Mouse (Mus musculus): ENCODE measurements around the gene Dynlrb2. TPM values are rescaled to one million over a fixed set of nuclear protein-coding genes. Genes with fewer than 3 reads are reported as not detected.

Dynlrb2 gene
- not detected in 2 replicates for polyA plus RNA-seq (2014; fragmentation: Nextera tagmentation; extraction: Ambion mirVana)

DNA sequence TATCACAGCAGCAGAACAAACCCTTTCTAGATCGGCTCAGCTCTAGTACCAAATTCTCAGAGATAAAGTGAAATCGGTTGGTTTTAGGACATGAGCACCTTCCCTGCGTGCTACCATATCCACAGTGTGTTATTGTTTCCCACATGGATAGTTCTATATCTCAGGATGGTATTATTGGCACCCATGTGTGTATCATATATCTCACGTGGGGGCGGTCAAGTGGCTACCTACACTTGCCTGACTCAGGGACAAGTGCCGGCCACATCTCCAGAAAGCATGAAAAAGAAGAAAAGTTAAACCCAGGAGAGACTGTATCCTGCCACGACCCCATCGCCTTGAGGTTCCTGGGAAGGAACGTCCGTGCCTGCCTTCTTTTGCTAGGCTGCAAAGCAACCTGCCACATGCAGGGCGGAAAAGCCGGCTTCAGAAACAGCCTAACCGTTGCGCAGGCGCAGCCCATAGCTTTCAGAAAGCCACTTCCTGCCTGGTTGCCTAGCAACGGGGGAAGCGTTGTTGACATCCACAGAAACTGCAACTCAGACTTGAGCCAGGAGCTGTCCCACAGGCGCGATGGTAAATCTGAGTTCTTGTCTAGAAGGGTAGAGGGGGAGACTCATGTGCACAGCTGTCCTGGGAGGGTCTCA, at the start of gene Dynlrb2:
Gene Dynlrb2 (plus strand): TSS at position 498 of the 644 bp plus-strand sequence.
- H3K9me3 ChIP-seq (ENCODE audit: control insufficient read depth, low read length) = no peaks in the 10 kb centered on the region; the same call in 1 of the 2 replicates
- peak; percentile 90 for DNase-seq (ENCODE audit: low spot score)
- no peak within 1 kb of the TSS for H3K27ac ChIP-seq (ENCODE audit: low read depth)
- H3K4me3 ChIP-seq (ENCODE audit: low read depth, low read length) = peak within 1 kb of the TSS; percentile 35
- H3K27me3 ChIP-seq (replicated peaks; ENCODE audit: control insufficient read depth, insufficient read depth, low read length) = no peaks in the 10 kb centered on the region
- WGBS = 7% methylated on average over 19 of the region's 19 CpGs
- ATAC-seq (replicated peaks; ENCODE audit: low FRiP score, low TSS enrichment, low read depth) = peak; percentile 89
- 0 out of 2 replicates have a peak within 1 kb of the TSS, but pooled peaks have one; percentile 29 for H3K9ac ChIP-seq (ENCODE audit: low read length)
- peak within 1 kb of the TSS; percentile 82 for H3K4me2 ChIP-seq (ENCODE audit: low read length)
- no peaks in the 10 kb centered on the region for H3K36me3 ChIP-seq (ENCODE audit: control insufficient read depth, insufficient read depth, low read length)
- no peaks in the 10 kb centered on the region for H3K4me1 ChIP-seq (replicated peaks; ENCODE audit: control insufficient read depth, insufficient read depth, low read length)

DNA sequence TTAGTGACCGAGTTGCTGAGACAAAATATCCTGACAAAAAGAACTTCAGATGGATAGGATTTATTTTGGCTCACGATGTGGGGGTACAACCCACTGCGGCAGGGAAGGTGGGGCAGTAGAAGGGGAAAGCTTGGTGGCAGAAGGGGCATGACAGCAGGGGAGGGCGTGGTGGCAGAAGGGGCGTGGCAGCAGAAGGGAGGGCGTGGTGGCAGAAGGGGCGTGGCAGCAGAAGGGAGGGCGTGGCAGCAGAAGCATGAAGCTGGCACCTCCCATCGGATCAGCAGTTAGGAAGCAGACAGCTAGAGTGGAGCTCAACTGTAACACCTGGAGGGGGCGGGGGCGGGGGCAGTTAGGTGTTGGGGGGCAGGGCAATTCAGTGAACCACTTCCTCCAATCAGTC, 46.2 kb upstream of the Dynlrb2 start:
- no peak overlapping the region for H3K27ac ChIP-seq (ENCODE audit: low read depth)
- no peaks in the 10 kb centered on the region for H3K4me1 ChIP-seq (replicated peaks; ENCODE audit: control insufficient read depth, insufficient read depth, low read length)
- ATAC-seq (replicated peaks; ENCODE audit: low FRiP score, low TSS enrichment, low read depth) (no peak), DNase-seq (ENCODE audit: low spot score) (no peak)
- 68% methylated on average over 11 of the region's 11 CpGs for WGBS
- no peaks in the 10 kb centered on the region for H3K27me3 ChIP-seq (replicated peaks; ENCODE audit: control insufficient read depth, insufficient read depth, low read length)
- no peaks in the 10 kb centered on the region for H3K36me3 ChIP-seq (ENCODE audit: control insufficient read depth, insufficient read depth, low read length)
- H3K4me3 ChIP-seq (ENCODE audit: low read depth, low read length) = no peak overlapping the region
- no peaks in the 10 kb centered on the region for H3K9me3 ChIP-seq (ENCODE audit: control insufficient read depth, low read length)
- H3K4me2 ChIP-seq (ENCODE audit: low read length) = no peak overlapping the region
- H3K9ac ChIP-seq (ENCODE audit: low read length) = no peak overlapping the region

GRCm38 (mm10) chr8:116461472-116461871, 43.3 kb upstream of the Dynlrb2 start:
- no peak overlapping the region for H3K27ac ChIP-seq (ENCODE audit: low read depth)
- no peak overlapping the region for H3K4me2 ChIP-seq (ENCODE audit: low read length)
- no peaks in the 10 kb centered on the region for H3K27me3 ChIP-seq (replicated peaks; ENCODE audit: control insufficient read depth, insufficient read depth, low read length)
- no peaks in the 10 kb centered on the region for H3K9me3 ChIP-seq (ENCODE audit: control insufficient read depth, low read length)
- H3K9ac ChIP-seq (ENCODE audit: low read length) = no peak overlapping the region
- DNase-seq (ENCODE audit: low spot score) (no peak), ATAC-seq (replicated peaks; ENCODE audit: low FRiP score, low TSS enrichment, low read depth) (no peak)
- 85% methylated on average over 4 of the region's 4 CpGs for WGBS
- no peak overlapping the region for H3K4me3 ChIP-seq (ENCODE audit: low read depth, low read length)
- no peaks in the 10 kb centered on the region for H3K36me3 ChIP-seq (ENCODE audit: control insufficient read depth, insufficient read depth, low read length)
- no peaks in the 10 kb centered on the region for H3K4me1 ChIP-seq (replicated peaks; ENCODE audit: control insufficient read depth, insufficient read depth, low read length)

DNA sequence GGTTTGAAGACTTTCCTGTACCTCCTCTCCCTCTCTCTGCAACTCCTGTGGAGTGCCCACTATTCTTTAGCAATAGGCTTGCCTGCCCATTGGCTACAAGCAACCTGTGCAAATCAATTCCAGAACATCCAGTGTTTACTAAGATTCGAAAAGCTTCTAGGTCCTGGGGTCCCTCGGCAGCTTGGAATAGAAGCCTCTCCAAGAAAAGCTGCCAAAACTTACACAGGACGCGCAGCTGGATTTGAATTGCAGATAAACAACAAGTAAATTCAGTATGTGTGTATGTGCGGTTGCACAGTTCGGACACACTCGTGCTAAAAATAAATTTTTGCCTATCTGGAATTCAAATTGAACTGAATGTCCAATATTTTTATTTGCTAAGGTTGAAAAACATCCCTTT, 38.2 kb upstream of the Dynlrb2 start:
- Histone ChIP-seq H3K4me2 (ENCODE audit: low read length) (no peak overlapping the region), H3K36me3 (ENCODE audit: control insufficient read depth, insufficient read depth, low read length) (no peaks in the 10 kb centered on the region), H3K4me3 (ENCODE audit: low read depth, low read length) (no peak overlapping the region), H3K27ac (ENCODE audit: low read depth) (no peak overlapping the region; the same call in 1 of the 2 replicates), H3K9me3 (ENCODE audit: control insufficient read depth, low read length) (no peaks in the 10 kb centered on the region), H3K4me1 (replicated peaks; ENCODE audit: control insufficient read depth, insufficient read depth, low read length) (no peaks in the 10 kb centered on the region), H3K9ac (ENCODE audit: low read length) (no peak overlapping the region), H3K27me3 (replicated peaks; ENCODE audit: control insufficient read depth, insufficient read depth, low read length) (no peaks in the 10 kb centered on the region)
- WGBS = 65% methylated on average over 7 of the region's 7 CpGs
- no peak for ATAC-seq (replicated peaks; ENCODE audit: low FRiP score, low TSS enrichment, low read depth)
- no peak for DNase-seq (ENCODE audit: low spot score)

GRCm38 (mm10) chr8:116467027-116467426, 37.7 kb upstream of the Dynlrb2 start:
- no peak for ATAC-seq (replicated peaks; ENCODE audit: low FRiP score, low TSS enrichment, low read depth)
- H3K4me3 ChIP-seq (ENCODE audit: low read depth, low read length) = no peak overlapping the region
- no peak overlapping the region for H3K27ac ChIP-seq (ENCODE audit: low read depth)
- no peaks in the 10 kb centered on the region for H3K36me3 ChIP-seq (ENCODE audit: control insufficient read depth, insufficient read depth, low read length)
- no peak overlapping the region for H3K4me2 ChIP-seq (ENCODE audit: low read length)
- H3K4me1 ChIP-seq (replicated peaks; ENCODE audit: control insufficient read depth, insufficient read depth, low read length) = no peaks in the 10 kb centered on the region
- WGBS = 83% methylated on average over 1 of the region's 1 CpGs
- no peaks in the 10 kb centered on the region for H3K9me3 ChIP-seq (ENCODE audit: control insufficient read depth, low read length)
- no peaks in the 10 kb centered on the region for H3K27me3 ChIP-seq (replicated peaks; ENCODE audit: control insufficient read depth, insufficient read depth, low read length)
- H3K9ac ChIP-seq (ENCODE audit: low read length) = no peak overlapping the region
- DNase-seq (ENCODE audit: low spot score) = no peak

DNA sequence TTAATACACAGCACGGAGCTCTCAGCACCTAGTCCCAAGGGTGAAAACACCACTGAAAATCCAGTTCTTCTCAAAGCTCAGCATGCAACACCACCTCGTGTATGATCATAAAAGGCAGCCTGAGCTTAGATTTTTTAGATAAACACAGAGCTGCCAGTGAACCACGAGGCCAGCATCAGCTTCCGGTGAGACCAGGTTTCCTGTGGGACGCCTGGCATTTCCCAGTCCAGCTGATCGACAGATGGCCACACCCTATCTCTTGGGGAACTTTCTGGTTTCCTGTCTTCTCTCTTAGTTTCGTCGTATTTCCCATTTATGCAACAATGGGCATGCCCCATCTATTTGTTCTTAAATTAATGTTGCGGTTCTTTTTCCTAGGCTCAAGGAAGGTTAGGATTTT, 26.8 kb upstream of the Dynlrb2 start:
- Histone ChIP-seq H3K9me3 (ENCODE audit: control insufficient read depth, low read length) (no peaks in the 10 kb centered on the region), H3K27ac (ENCODE audit: low read depth) (no peak overlapping the region), H3K4me2 (ENCODE audit: low read length) (no peak overlapping the region), H3K36me3 (ENCODE audit: control insufficient read depth, insufficient read depth, low read length) (no peaks in the 10 kb centered on the region), H3K9ac (ENCODE audit: low read length) (no peak overlapping the region), H3K4me1 (replicated peaks; ENCODE audit: control insufficient read depth, insufficient read depth, low read length) (no peaks in the 10 kb centered on the region), H3K4me3 (ENCODE audit: low read depth, low read length) (no peak overlapping the region), H3K27me3 (replicated peaks; ENCODE audit: control insufficient read depth, insufficient read depth, low read length) (no peaks in the 10 kb centered on the region)
- DNase-seq (ENCODE audit: low spot score) (no peak), ATAC-seq (replicated peaks; ENCODE audit: low FRiP score, low TSS enrichment, low read depth) (no peak)
- 63% methylated on average over 9 of the region's 9 CpGs for WGBS

- Histone ChIP-seq H3K4me2 (ENCODE audit: low read length) (no peak overlapping the region), H3K4me3 (ENCODE audit: low read depth, low read length) (no peak overlapping the region), H3K9ac (ENCODE audit: low read length) (no peak overlapping the region), H3K27ac (ENCODE audit: low read depth) (no peak overlapping the region), H3K4me1 (replicated peaks; ENCODE audit: control insufficient read depth, insufficient read depth, low read length) (no peaks in the 10 kb centered on the region), H3K36me3 (ENCODE audit: control insufficient read depth, insufficient read depth, low read length) (no peaks in the 10 kb centered on the region), H3K9me3 (ENCODE audit: control insufficient read depth, low read length) (no peaks in the 10 kb centered on the region), H3K27me3 (replicated peaks; ENCODE audit: control insufficient read depth, insufficient read depth, low read length) (no peaks in the 10 kb centered on the region)
- DNase-seq (ENCODE audit: low spot score) (no peak), ATAC-seq (replicated peaks; ENCODE audit: low FRiP score, low TSS enrichment, low read depth) (no peak)
These were observed 26.1 kb upstream of the Dynlrb2 start for GRCm38 (mm10) chr8:116478681-116479080.

GRCm38 (mm10) chr8:116480894-116481293, 23.9 kb upstream of the Dynlrb2 start:
- DNase-seq (ENCODE audit: low spot score) (peak; percentile 77), ATAC-seq (replicated peaks; ENCODE audit: low FRiP score, low TSS enrichment, low read depth) (no peak)
- no peak overlapping the region for H3K4me3 ChIP-seq (ENCODE audit: low read depth, low read length)
- H3K4me2 ChIP-seq (ENCODE audit: low read length) = no peak overlapping the region
- no peak overlapping the region for H3K27ac ChIP-seq (ENCODE audit: low read depth)
- WGBS = 18% methylated on average over 7 of the region's 7 CpGs
- no peaks in the 10 kb centered on the region for H3K4me1 ChIP-seq (replicated peaks; ENCODE audit: control insufficient read depth, insufficient read depth, low read length)
- no peak overlapping the region for H3K9ac ChIP-seq (ENCODE audit: low read length)
- no peaks in the 10 kb centered on the region for H3K36me3 ChIP-seq (ENCODE audit: control insufficient read depth, insufficient read depth, low read length)
- no peaks in the 10 kb centered on the region for H3K27me3 ChIP-seq (replicated peaks; ENCODE audit: control insufficient read depth, insufficient read depth, low read length)
- H3K9me3 ChIP-seq (ENCODE audit: control insufficient read depth, low read length) = no peaks in the 10 kb centered on the region

- ATAC-seq (replicated peaks; ENCODE audit: low FRiP score, low TSS enrichment, low read depth) (no peak), DNase-seq (ENCODE audit: low spot score) (no peak)
- Histone ChIP-seq H3K9ac (ENCODE audit: low read length) (no peak overlapping the region), H3K4me1 (replicated peaks; ENCODE audit: control insufficient read depth, insufficient read depth, low read length) (no peaks in the 10 kb centered on the region), H3K9me3 (ENCODE audit: control insufficient read depth, low read length) (no peaks in the 10 kb centered on the region), H3K36me3 (ENCODE audit: control insufficient read depth, insufficient read depth, low read length) (no peaks in the 10 kb centered on the region), H3K4me2 (ENCODE audit: low read length) (no peak overlapping the region), H3K27ac (ENCODE audit: low read depth) (no peak overlapping the region), H3K4me3 (ENCODE audit: low read depth, low read length) (no peak overlapping the region), H3K27me3 (replicated peaks; ENCODE audit: control insufficient read depth, insufficient read depth, low read length) (no peaks in the 10 kb centered on the region)
- WGBS = 53% methylated on average over 3 of the region's 3 CpGs
These were observed 22.0 kb upstream of the Dynlrb2 start for GRCm38 (mm10) chr8:116482738-116483137.
